Comparison of ENCODE assay signal across 11 mouse cellular contexts in the genomic region with DNA sequence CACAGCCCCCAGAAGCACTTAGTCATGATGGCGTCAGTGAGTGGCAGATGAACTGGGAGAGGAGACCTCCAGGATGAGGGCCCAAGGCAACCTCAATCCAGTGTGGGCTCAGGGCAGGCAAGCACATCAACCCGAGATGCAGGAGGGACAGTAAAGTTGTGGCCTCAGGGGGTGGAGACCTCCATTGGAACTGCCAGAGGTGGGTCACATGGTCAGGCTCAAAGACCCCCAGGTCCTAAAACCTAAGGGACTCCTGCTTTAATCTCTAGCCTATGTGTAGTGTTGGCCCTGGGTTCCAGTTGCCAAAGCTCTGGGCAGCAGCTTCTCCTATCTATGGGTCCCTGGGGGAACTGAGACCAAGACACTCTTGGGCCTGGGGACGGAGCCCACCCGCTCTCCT. TPM values are rescaled to one million over a fixed set of nuclear protein-coding genes. Genes with fewer than 3 reads are reported as not detected.
DNase-seq lines count a peak whose midpoint lies in the region; ATAC-seq lines count a peak whose summit lies in the region.
"Had no signal": no experiment of that assay in that cellular context is flagged by ENCODE, and none has a peak within 500 bp of the region (broad histone marks: within the 10 kb centered on the region; RNA-seq: fewer than 3 reads in every experiment).

No protein-coding gene starts in this region.

- H3K4me3 ChIP-seq in heart, embryonic 11.5 days (ENCODE audit: low read depth, low read length): no peak overlapping the region
- no peak overlapping the region for H3K4me3 ChIP-seq in lung, embryonic 16.5 days (ENCODE audit: low read length)
- H3K4me3 ChIP-seq in hindbrain, embryonic 15.5 days: no peak overlapping the region
- H3K4me3 ChIP-seq in neural tube, embryonic 14.5 days (ENCODE audit: low read depth, low read length): no peak overlapping the region

- no peaks in the 10 kb centered on the region for H3K27me3 ChIP-seq in heart, embryonic 11.5 days (ENCODE audit: control insufficient read depth, insufficient read depth, low read length)
- H3K27me3 ChIP-seq in lung, embryonic 16.5 days (ENCODE audit: control insufficient read depth, insufficient read depth, low read depth, low read length): no peaks in the 10 kb centered on the region
- no peaks in the 10 kb centered on the region for H3K27me3 ChIP-seq in hindbrain, embryonic 15.5 days
- H3K27me3 ChIP-seq in neural tube, embryonic 14.5 days (ENCODE audit: control insufficient read depth, insufficient read depth, low read length): no peaks in the 10 kb centered on the region

- 0 out of 2 replicates have a peak overlapping the region, but pooled peaks have one; percentile 50 for H3K27ac ChIP-seq in heart, embryonic 11.5 days (ENCODE audit: low read depth, low read length)
- H3K27ac ChIP-seq in lung, embryonic 16.5 days (ENCODE audit: low read length): peak overlapping the region; percentile 90
- peak overlapping the region; percentile 73; the same call in 1 of the 2 replicates for H3K27ac ChIP-seq in hindbrain, embryonic 15.5 days (replicated peaks)
- H3K27ac ChIP-seq in neural tube, embryonic 14.5 days (ENCODE audit: low read depth, low read length): peak overlapping the region; percentile 29; the same call in 1 of the 2 replicates

- H3K4me2 ChIP-seq in heart, embryonic 11.5 days: no peak overlapping the region
- 0 out of 2 replicates have a peak overlapping the region, but pooled peaks have one; percentile 18 for H3K4me2 ChIP-seq in lung, embryonic 16.5 days (ENCODE audit: low read depth, low read length)
- no peak overlapping the region; the same call in 1 of the 2 replicates for H3K4me2 ChIP-seq in hindbrain, embryonic 15.5 days
- no peak overlapping the region for H3K4me2 ChIP-seq in neural tube, embryonic 14.5 days (ENCODE audit: low read depth, low read length)

- DNase-seq in heart, postnatal 14 days: no peak
- DNase-seq in lung, postnatal 14 days: no peak
- no peak for DNase-seq in left cerebral cortex, postnatal 10 days (ENCODE audit: extremely low spot score in 1 of 2, low spot score in 2 of 2)
- DNase-seq: right cerebral cortex, adult 18-20 months had no signal

- intact Hi-C loops in heart, postnatal 14 days (cut with DNase I): no loop called here
- intact Hi-C loops in left cerebral cortex, postnatal 10 days (cut with DNase I): no loop called here

- no peak for ATAC-seq in heart, embryonic 11.5 days (replicated peaks; ENCODE audit: insufficient number of reproducible peaks, low FRiP score, low TSS enrichment)
- no peak for ATAC-seq in lung, embryonic 16.5 days (ENCODE audit: low read depth)
- 0 out of 2 replicates have a peak, but pooled peaks have one; percentile 3 for ATAC-seq in hindbrain, embryonic 15.5 days (ENCODE audit: low FRiP score, low read depth)
- ATAC-seq in neural tube, embryonic 14.5 days (ENCODE audit: low read depth): peak; percentile 7; the same call in 1 of the 2 replicates
- no peak for ATAC-seq in granulocyte monocyte progenitor cell, adult 5-6 weeks (replicated peaks; ENCODE audit: poor library complexity, severe bottlenecking)
- ATAC-seq: CD4-positive, CD25-positive, alpha-beta regulatory T cell, adult 4 months had no signal

- peaks cover 11% of the 10 kb centered on the region for H3K4me1 ChIP-seq in heart, embryonic 11.5 days (ENCODE audit: control insufficient read depth, insufficient read depth, low read length)
- H3K4me1 ChIP-seq in lung, embryonic 16.5 days (replicated peaks; ENCODE audit: control insufficient read depth, insufficient read depth, low read length): peaks cover 30% of the 10 kb centered on the region
- peaks cover 25% of the 10 kb centered on the region for H3K4me1 ChIP-seq in hindbrain, embryonic 15.5 days (replicated peaks)
- no peaks in the 10 kb centered on the region for H3K4me1 ChIP-seq in neural tube, embryonic 14.5 days (ENCODE audit: control insufficient read depth, insufficient read depth, low read length)

- no peak overlapping the region for H3K9ac ChIP-seq in heart, embryonic 11.5 days (ENCODE audit: low read depth, low read length)
- H3K9ac ChIP-seq in lung, embryonic 16.5 days (ENCODE audit: low read length): no peak overlapping the region; the same call in 1 of the 2 replicates
- H3K9ac ChIP-seq in hindbrain, embryonic 15.5 days: no peak overlapping the region
- no peak overlapping the region for H3K9ac ChIP-seq in neural tube, embryonic 14.5 days (replicated peaks; ENCODE audit: low read depth, low read length)

- no peaks in the 10 kb centered on the region for H3K36me3 ChIP-seq in heart, embryonic 11.5 days (ENCODE audit: control insufficient read depth, insufficient read depth, low read length)
- H3K36me3 ChIP-seq in lung, embryonic 16.5 days (ENCODE audit: control insufficient read depth, insufficient read depth, low read length): no peaks in the 10 kb centered on the region
- no peaks in the 10 kb centered on the region for H3K36me3 ChIP-seq in hindbrain, embryonic 15.5 days
- H3K36me3 ChIP-seq in neural tube, embryonic 14.5 days (ENCODE audit: control insufficient read depth, insufficient read depth, low read length): no peaks in the 10 kb centered on the region

- WGBS in heart, embryonic 11.5 days (ENCODE audit: insufficient replicate concordance): 81% methylated on average over 4 of the region's 4 CpGs
- 81% methylated on average over 4 of the region's 4 CpGs for WGBS in lung, embryonic 16.5 days
- 58% methylated on average over 4 of the region's 4 CpGs for WGBS in hindbrain, embryonic 15.5 days
- 76% methylated on average over 4 of the region's 4 CpGs for WGBS in neural tube, embryonic 14.5 days

- H3K9me3 ChIP-seq in heart, embryonic 11.5 days (replicated peaks; ENCODE audit: control insufficient read depth, low read length): no peaks in the 10 kb centered on the region
- H3K9me3 ChIP-seq in lung, embryonic 16.5 days (ENCODE audit: control insufficient read depth, low read length): no peaks in the 10 kb centered on the region
- no peaks in the 10 kb centered on the region for H3K9me3 ChIP-seq in hindbrain, embryonic 15.5 days
- no peaks in the 10 kb centered on the region for H3K9me3 ChIP-seq in neural tube, embryonic 14.5 days (ENCODE audit: control insufficient read depth, low read length)

RNA-seq across cellular contexts. Expression of a gene that starts 0.8 kb away (rescaled TPM):
- 2.3 and 2.4 TPM in 2 replicates for polyA plus RNA-seq in heart, embryonic 11.5 days (2014; fragmentation: Nextera tagmentation; extraction: Ambion mirVana)
- total RNA-seq in heart, postnatal 14 days (2021): 1 to 10 TPM; 2.6 to 3.2 TPM
- polyA plus RNA-seq in lung, embryonic 16.5 days (2015; fragmentation: Nextera tagmentation; extraction: Ambion mirVana): 5.4 and 5.9 TPM in 2 replicates
- polyA plus RNA-seq in hindbrain, embryonic 15.5 days (2015; fragmentation: Nextera tagmentation; extraction: Ambion mirVana): 2.7 and 3.0 TPM in 2 replicates
- polyA plus RNA-seq in neural tube, embryonic 14.5 days (2014; fragmentation: Nextera tagmentation; extraction: Ambion mirVana): 2.1 and 3.1 TPM in 2 replicates
- total RNA-seq in granulocyte monocyte progenitor cell, adult 5-6 weeks (2014; fragmentation: Nextera tagmentation): 5.9 and 8.4 TPM in 2 replicates
- 8.4 and 14.1 TPM in 2 replicates for total RNA-seq in granulocyte monocyte progenitor cell, adult 5-6 weeks (2017)
- total RNA-seq in left cerebral cortex, postnatal 10 days (2021): 1 to 10 TPM; 1.5 to 1.7 TPM

RNA-seq across cellular contexts. Expression of a gene that starts 6.2 kb away (rescaled TPM):
- 4.5 and 6.2 TPM in 2 replicates for polyA plus RNA-seq in heart, embryonic 11.5 days (2014; fragmentation: Nextera tagmentation; extraction: Ambion mirVana)
- 10 to 100 TPM; 21.7 to 21.9 TPM for total RNA-seq in heart, postnatal 14 days (2021)
- polyA plus RNA-seq in lung, embryonic 16.5 days (2015; fragmentation: Nextera tagmentation; extraction: Ambion mirVana): 21.7 and 21.9 TPM in 2 replicates
- polyA plus RNA-seq in hindbrain, embryonic 15.5 days (2015; fragmentation: Nextera tagmentation; extraction: Ambion mirVana): 11.9 and 14.0 TPM in 2 replicates
- 4.6 and 8.9 TPM in 2 replicates for polyA plus RNA-seq in neural tube, embryonic 14.5 days (2014; fragmentation: Nextera tagmentation; extraction: Ambion mirVana)
- 162 and 191 TPM in 2 replicates for total RNA-seq in granulocyte monocyte progenitor cell, adult 5-6 weeks (2014; fragmentation: Nextera tagmentation)
- total RNA-seq in granulocyte monocyte progenitor cell, adult 5-6 weeks (2017): 205 and 220 TPM in 2 replicates
- total RNA-seq in left cerebral cortex, postnatal 10 days (2021): 10 to 100 TPM; 15.0 to 16.3 TPM

RNA-seq across cellular contexts. Expression of a gene that starts 16.2 kb away (rescaled TPM):
- 364 and 376 TPM in 2 replicates for polyA plus RNA-seq in heart, embryonic 11.5 days (2014; fragmentation: Nextera tagmentation; extraction: Ambion mirVana)
- 100 to 1,000 TPM; 438 to 441 TPM for total RNA-seq in heart, postnatal 14 days (2021)
- polyA plus RNA-seq in lung, embryonic 16.5 days (2015; fragmentation: Nextera tagmentation; extraction: Ambion mirVana): 285 and 290 TPM in 2 replicates
- 280 and 290 TPM in 2 replicates for polyA plus RNA-seq in hindbrain, embryonic 15.5 days (2015; fragmentation: Nextera tagmentation; extraction: Ambion mirVana)
- polyA plus RNA-seq in neural tube, embryonic 14.5 days (2014; fragmentation: Nextera tagmentation; extraction: Ambion mirVana): 316 and 358 TPM in 2 replicates
- 157 and 158 TPM in 2 replicates for total RNA-seq in granulocyte monocyte progenitor cell, adult 5-6 weeks (2014; fragmentation: Nextera tagmentation)
- total RNA-seq in granulocyte monocyte progenitor cell, adult 5-6 weeks (2017): 89.0 and 91.9 TPM in 2 replicates
- total RNA-seq in left cerebral cortex, postnatal 10 days (2021): 100 to 1,000 TPM; 123 to 130 TPM

RNA-seq across cellular contexts. Expression of a gene that starts 21.8 kb away (rescaled TPM):
- polyA plus RNA-seq in heart, embryonic 11.5 days (2014; fragmentation: Nextera tagmentation; extraction: Ambion mirVana): 16.2 and 18.7 TPM in 2 replicates
- total RNA-seq in heart, postnatal 14 days (2021): 10 to 100 TPM; 16.0 to 20.4 TPM
- polyA plus RNA-seq in lung, embryonic 16.5 days (2015; fragmentation: Nextera tagmentation; extraction: Ambion mirVana): 56.8 and 60.5 TPM in 2 replicates
- polyA plus RNA-seq in hindbrain, embryonic 15.5 days (2015; fragmentation: Nextera tagmentation; extraction: Ambion mirVana): 16.4 and 16.8 TPM in 2 replicates
- polyA plus RNA-seq in neural tube, embryonic 14.5 days (2014; fragmentation: Nextera tagmentation; extraction: Ambion mirVana): 8.6 and 16.7 TPM in 2 replicates
- total RNA-seq in granulocyte monocyte progenitor cell, adult 5-6 weeks (2014; fragmentation: Nextera tagmentation): 165 and 253 TPM in 2 replicates
- 159 and 178 TPM in 2 replicates for total RNA-seq in granulocyte monocyte progenitor cell, adult 5-6 weeks (2017)
- 10 to 100 TPM; 14.2 to 22.4 TPM for total RNA-seq in left cerebral cortex, postnatal 10 days (2021)

RNA-seq across cellular contexts. Expression of a gene that starts 29.7 kb away (rescaled TPM):
- polyA plus RNA-seq in heart, embryonic 11.5 days (2014; fragmentation: Nextera tagmentation; extraction: Ambion mirVana): not detected in 2 replicates
- under 1 TPM; 0.12 to 0.31 TPM for total RNA-seq in heart, postnatal 14 days (2021)
- polyA plus RNA-seq in lung, embryonic 16.5 days (2015; fragmentation: Nextera tagmentation; extraction: Ambion mirVana): 0.18 and 0.24 TPM in 2 replicates
- not detected in 2 replicates for polyA plus RNA-seq in hindbrain, embryonic 15.5 days (2015; fragmentation: Nextera tagmentation; extraction: Ambion mirVana)
- not detected in 2 replicates for polyA plus RNA-seq in neural tube, embryonic 14.5 days (2014; fragmentation: Nextera tagmentation; extraction: Ambion mirVana)
- not detected in 2 replicates for total RNA-seq in granulocyte monocyte progenitor cell, adult 5-6 weeks (2014; fragmentation: Nextera tagmentation)
- not detected in 2 replicates for total RNA-seq in granulocyte monocyte progenitor cell, adult 5-6 weeks (2017)
- total RNA-seq in left cerebral cortex, postnatal 10 days (2021): not detected
- polyA plus RNA-seq: CD4-positive, CD25-positive, alpha-beta regulatory T cell, adult 4 months; midbrain, embryonic 14.5 days had no signal

Comparison
In these comparisons a context has a peak if more than half of its experiments do, and no peak if none do; other contexts are left out.
1. ATAC-seq: peak in hindbrain, embryonic 15.5 days (single experiment) and neural tube, embryonic 14.5 days (single experiment); none in heart, embryonic 11.5 days (single experiment), lung, embryonic 16.5 days (single experiment) and granulocyte monocyte progenitor cell, adult 5-6 weeks (single experiment).
2. H3K27ac ChIP-seq: peak in every context shown above with its lines; median percentile 90 in lung, embryonic 16.5 days; 73 in hindbrain, embryonic 15.5 days; 50 in heart, embryonic 11.5 days; 29 in neural tube, embryonic 14.5 days.